Mouse (Mus musculus): ENCODE data around the gene Nid1. TPM values are rescaled to one million over a fixed set of nuclear protein-coding genes. Genes with fewer than 3 reads are reported as not detected.

Gene Nid1
- polyA plus RNA-seq, 1 experiment from 2014 or later = 51.8 TPM

GRCm38 (mm10) chr13:13481875-13482674 is 44.7 kb downstream of the Nid1 start:
- H3K4me1 ChIP-seq = peaks cover 13% of the 10 kb centered on the region; the same call in 1 of the 2 replicates
- H3K9me3 ChIP-seq (replicated peaks) = no peaks in the 10 kb centered on the region
- ATAC-seq (ENCODE audit: low FRiP score) = peak; percentile 66
- H3K36me3 ChIP-seq = no peaks in the 10 kb centered on the region
- no peak overlapping the region for H3K9ac ChIP-seq
- no peak overlapping the region for H3K4me3 ChIP-seq
- no peaks in the 10 kb centered on the region for H3K27me3 ChIP-seq
- WGBS = 66% methylated on average over 16 of the region's 16 CpGs
- peak overlapping the region; percentile 70 for H3K27ac ChIP-seq
- peak overlapping the region; percentile 13; the same call in 1 of the 2 replicates for H3K4me2 ChIP-seq (replicated peaks)

- H3K4me3 ChIP-seq = no peak overlapping the region
- no peaks in the 10 kb centered on the region for H3K36me3 ChIP-seq
- ATAC-seq (ENCODE audit: low FRiP score) = no peak
- H3K9me3 ChIP-seq (replicated peaks) = no peaks in the 10 kb centered on the region
- H3K4me2 ChIP-seq (replicated peaks) = no peak overlapping the region
- peaks cover 13% of the 10 kb centered on the region; the same call in 1 of the 2 replicates for H3K4me1 ChIP-seq
- no peak overlapping the region for H3K9ac ChIP-seq
- no peak overlapping the region for H3K27ac ChIP-seq
- H3K27me3 ChIP-seq = no peaks in the 10 kb centered on the region
- 25% methylated on average over 7 of the region's 7 CpGs for WGBS
Observed at GRCm38 (mm10) chr13:13484351-13484751, 47.0 kb downstream of the Nid1 start.

- ATAC-seq (ENCODE audit: low FRiP score) = no peak
- WGBS = 56% methylated on average over 2 of the region's 2 CpGs
- no peak overlapping the region for H3K4me2 ChIP-seq (replicated peaks)
- H3K36me3 ChIP-seq = no peaks in the 10 kb centered on the region
- no peaks in the 10 kb centered on the region for H3K9me3 ChIP-seq (replicated peaks)
- no peaks in the 10 kb centered on the region for H3K27me3 ChIP-seq
- peaks cover 13% of the 10 kb centered on the region; the same call in 1 of the 2 replicates for H3K4me1 ChIP-seq
- no peak overlapping the region for H3K4me3 ChIP-seq
- no peak overlapping the region for H3K9ac ChIP-seq
- no peak overlapping the region for H3K27ac ChIP-seq
Observed at GRCm38 (mm10) chr13:13484883-13485282, 47.5 kb downstream of the Nid1 start.

GRCm38 (mm10) chr13:13485682-13486081 is 48.3 kb downstream of the Nid1 start:
- H3K4me1 ChIP-seq = peaks cover 10% of the 10 kb centered on the region; the same call in 1 of the 2 replicates
- no peaks in the 10 kb centered on the region for H3K27me3 ChIP-seq
- H3K4me2 ChIP-seq (replicated peaks) = no peak overlapping the region
- no peak overlapping the region for H3K4me3 ChIP-seq
- 78% methylated on average over 4 of the region's 4 CpGs for WGBS
- H3K9ac ChIP-seq = no peak overlapping the region
- no peaks in the 10 kb centered on the region for H3K9me3 ChIP-seq (replicated peaks)
- no peak overlapping the region for H3K27ac ChIP-seq
- no peaks in the 10 kb centered on the region for H3K36me3 ChIP-seq
- ATAC-seq (ENCODE audit: low FRiP score) = no peak

GRCm38 (mm10) chr13:13487851-13488250 is 50.5 kb downstream of the Nid1 start:
- ATAC-seq (ENCODE audit: low FRiP score) = no peak

GRCm38 (mm10) chr13:13489861-13490260 is 52.5 kb downstream of the Nid1 start:
- 80% methylated on average over 5 of the region's 5 CpGs for WGBS

More at GRCm38 (mm10) chr13:13487851-13488250, 50.5 kb downstream of the Nid1 start:
- no peaks in the 10 kb centered on the region for H3K9me3 ChIP-seq (replicated peaks)
- H3K4me2 ChIP-seq (replicated peaks) = no peak overlapping the region
- WGBS = 89% methylated on average over 1 of the region's 1 CpGs
- no peaks in the 10 kb centered on the region for H3K36me3 ChIP-seq
- H3K27me3 ChIP-seq = no peaks in the 10 kb centered on the region
- H3K4me3 ChIP-seq = no peak overlapping the region
- H3K27ac ChIP-seq = no peak overlapping the region
- H3K9ac ChIP-seq = no peak overlapping the region
- H3K4me1 ChIP-seq = no peaks in the 10 kb centered on the region; the same call in 1 of the 2 replicates

GRCm38 (mm10) chr13:13492151-13492550 is 54.8 kb downstream of the Nid1 start:
- no peaks in the 10 kb centered on the region for H3K4me1 ChIP-seq
- H3K9me3 ChIP-seq (replicated peaks) = no peaks in the 10 kb centered on the region
- no peak overlapping the region for H3K9ac ChIP-seq
- H3K27ac ChIP-seq = no peak overlapping the region
- H3K4me2 ChIP-seq (replicated peaks) = no peak overlapping the region
- no peaks in the 10 kb centered on the region for H3K36me3 ChIP-seq
- no peak for ATAC-seq (ENCODE audit: low FRiP score)
- H3K27me3 ChIP-seq = no peaks in the 10 kb centered on the region
- 78% methylated on average over 2 of the region's 2 CpGs for WGBS
- no peak overlapping the region for H3K4me3 ChIP-seq

More at GRCm38 (mm10) chr13:13489861-13490260, 52.5 kb downstream of the Nid1 start:
- no peaks in the 10 kb centered on the region for H3K27me3 ChIP-seq
- ATAC-seq (ENCODE audit: low FRiP score) = no peak
- H3K36me3 ChIP-seq = no peaks in the 10 kb centered on the region
- H3K4me2 ChIP-seq (replicated peaks) = no peak overlapping the region
- no peak overlapping the region for H3K4me3 ChIP-seq
- H3K27ac ChIP-seq = no peak overlapping the region
- H3K9me3 ChIP-seq (replicated peaks) = no peaks in the 10 kb centered on the region
- no peak overlapping the region for H3K9ac ChIP-seq
- no peaks in the 10 kb centered on the region for H3K4me1 ChIP-seq

GRCm38 (mm10) chr13:13493517-13493916 is 56.2 kb downstream of the Nid1 start:
- Histone ChIP-seq H3K36me3 (no peaks in the 10 kb centered on the region), H3K4me1 (no peaks in the 10 kb centered on the region), H3K9me3 (replicated peaks) (no peaks in the 10 kb centered on the region), H3K9ac (no peak overlapping the region), H3K4me3 (no peak overlapping the region), H3K27ac (no peak overlapping the region), H3K27me3 (no peaks in the 10 kb centered on the region), H3K4me2 (replicated peaks) (no peak overlapping the region)
- ATAC-seq (ENCODE audit: low FRiP score) = no peak
- 47% methylated on average over 3 of the region's 3 CpGs for WGBS

- H3K4me1 ChIP-seq = no peaks in the 10 kb centered on the region
- no peak overlapping the region for H3K4me2 ChIP-seq (replicated peaks)
- 69% methylated on average over 2 of the region's 2 CpGs for WGBS
Observed at GRCm38 (mm10) chr13:13498022-13498421, 60.7 kb downstream of the Nid1 start.

GRCm38 (mm10) chr13:13502406-13502805 is 65.1 kb downstream of the Nid1 start:
- H3K27me3 ChIP-seq = no peaks in the 10 kb centered on the region
- no peaks in the 10 kb centered on the region for H3K36me3 ChIP-seq
- H3K4me2 ChIP-seq (replicated peaks) = no peak overlapping the region
- whole genome bisulfite sequencing = 95% methylated on average over 10 of the region's 10 CpGs
- H3K4me3 ChIP-seq = no peak overlapping the region
- no peaks in the 10 kb centered on the region for H3K4me1 ChIP-seq
- H3K27ac ChIP-seq = no peak overlapping the region
- ATAC-seq (ENCODE audit: low FRiP score) = no peak
- no peak overlapping the region for H3K9ac ChIP-seq
- H3K9me3 ChIP-seq (replicated peaks) = no peaks in the 10 kb centered on the region

More at GRCm38 (mm10) chr13:13498022-13498421, 60.7 kb downstream of the Nid1 start:
- no peak overlapping the region for H3K4me3 ChIP-seq
- no peaks in the 10 kb centered on the region for H3K9me3 ChIP-seq (replicated peaks)
- H3K27ac ChIP-seq = no peak overlapping the region
- no peaks in the 10 kb centered on the region for H3K36me3 ChIP-seq
- no peak for ATAC-seq (ENCODE audit: low FRiP score)
- no peaks in the 10 kb centered on the region for H3K27me3 ChIP-seq
- no peak overlapping the region for H3K9ac ChIP-seq

GRCm38 (mm10) chr13:13503695-13504386 is 66.5 kb downstream of the Nid1 start:
- 45% methylated on average over 4 of the region's 4 CpGs for WGBS
- H3K4me1 ChIP-seq = no peaks in the 10 kb centered on the region
- no peak for ATAC-seq (ENCODE audit: low FRiP score)
- H3K9ac ChIP-seq = no peak overlapping the region
- no peaks in the 10 kb centered on the region for H3K27me3 ChIP-seq
- H3K36me3 ChIP-seq = no peaks in the 10 kb centered on the region
- no peaks in the 10 kb centered on the region for H3K9me3 ChIP-seq (replicated peaks)
- H3K4me2 ChIP-seq (replicated peaks) = no peak overlapping the region
- H3K4me3 ChIP-seq = no peak overlapping the region
- no peak overlapping the region for H3K27ac ChIP-seq

- whole genome bisulfite sequencing = 89% methylated on average over 5 of the region's 5 CpGs
Observed at GRCm38 (mm10) chr13:13505063-13505462, 67.7 kb downstream of the Nid1 start.

More at GRCm38 (mm10) chr13:13505063-13505462, 67.7 kb downstream of the Nid1 start:
- Histone ChIP-seq H3K27ac (no peak overlapping the region), H3K9ac (no peak overlapping the region), H3K4me1 (no peaks in the 10 kb centered on the region), H3K27me3 (no peaks in the 10 kb centered on the region), H3K36me3 (no peaks in the 10 kb centered on the region), H3K4me2 (replicated peaks) (no peak overlapping the region), H3K9me3 (replicated peaks) (no peaks in the 10 kb centered on the region), H3K4me3 (no peak overlapping the region)
- no peak for ATAC-seq (ENCODE audit: low FRiP score)

Data from hindbrain, embryonic 12.5 days (tissue).